Mouse (Mus musculus): ENCODE measurements around the gene Blcap. TPM values are rescaled to one million over a fixed set of nuclear protein-coding genes. Genes with fewer than 3 reads are reported as not detected.

Blcap gene
- polyA plus RNA-seq, 1 experiment from 2014 or later = 66.9 TPM

- WGBS = 89% methylated on average over 11 of the region's 11 CpGs
- peaks cover 54% of the 10 kb centered on the region for H3K4me1 ChIP-seq
- peaks cover 2% of the 10 kb centered on the region; the same call in 1 of the 2 replicates for H3K9me3 ChIP-seq (replicated peaks)
- H3K36me3 ChIP-seq = peaks cover 23% of the 10 kb centered on the region
- H3K4me3 ChIP-seq = peak overlapping the region; percentile 95
- no peaks in the 10 kb centered on the region for H3K27me3 ChIP-seq (ENCODE audit: low read depth, poor library complexity, severe bottlenecking)
- H3K27ac ChIP-seq = peak overlapping the region; percentile 98
- DNase-seq (ENCODE audit: low spot score) = no peak
These were observed 3.7 kb downstream of the Blcap start for GRCm38 (mm10) chr2:157567235-157567961.

- H3K36me3 ChIP-seq = peaks cover 33% of the 10 kb centered on the region
- peaks cover 62% of the 10 kb centered on the region for H3K4me1 ChIP-seq
- peak overlapping the region; percentile 98 for H3K27ac ChIP-seq
- peak; percentile 89 for DNase-seq (ENCODE audit: low spot score)
- peak overlapping the region; percentile 95 for H3K4me3 ChIP-seq
- H3K9me3 ChIP-seq (replicated peaks) = peaks cover 5% of the 10 kb centered on the region
- WGBS = under 1% methylated on average over 36 of the region's 36 CpGs
- H3K27me3 ChIP-seq (ENCODE audit: low read depth, poor library complexity, severe bottlenecking) = no peaks in the 10 kb centered on the region
These were observed 4.7 kb downstream of the Blcap start for GRCm38 (mm10) chr2:157566260-157566952.

- H3K4me3 ChIP-seq = peak overlapping the region; percentile 95
- peaks cover 11% of the 10 kb centered on the region for H3K9me3 ChIP-seq (replicated peaks)
- DNase-seq (ENCODE audit: low spot score) = no peak
- peak overlapping the region; percentile 98 for H3K27ac ChIP-seq
- H3K27me3 ChIP-seq (ENCODE audit: low read depth, poor library complexity, severe bottlenecking) = no peaks in the 10 kb centered on the region
- WGBS = under 1% methylated on average over 35 of the region's 35 CpGs
- peaks cover 58% of the 10 kb centered on the region for H3K4me1 ChIP-seq
- H3K36me3 ChIP-seq = peaks cover 38% of the 10 kb centered on the region
These were observed 5.2 kb downstream of the Blcap start for GRCm38 (mm10) chr2:157565898-157566259.

DNA sequence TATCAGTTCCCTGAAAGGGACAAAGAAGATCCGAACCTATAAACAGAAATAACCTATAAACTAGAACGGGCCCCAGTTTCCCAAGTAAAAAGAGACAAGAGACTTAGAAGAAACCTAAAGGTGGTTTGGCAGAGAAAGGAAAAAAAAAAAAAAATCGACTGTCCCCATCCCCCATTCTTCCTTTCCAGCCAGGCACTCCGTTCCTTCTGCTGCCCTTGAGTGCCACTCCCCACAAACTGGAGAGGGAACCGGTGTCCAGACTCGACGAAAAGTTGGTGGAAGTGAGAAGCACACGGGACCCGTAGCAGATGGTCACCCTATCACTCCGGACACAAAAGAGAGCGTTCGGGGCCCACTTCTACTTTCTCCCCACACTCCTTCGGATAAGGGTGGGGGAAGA, 5.6 kb downstream of the Blcap start:
- Histone ChIP-seq H3K4me1 (peaks cover 56% of the 10 kb centered on the region), H3K36me3 (peaks cover 40% of the 10 kb centered on the region), H3K4me3 (peak overlapping the region; percentile 95), H3K27ac (peak overlapping the region; percentile 98), H3K9me3 (replicated peaks) (peaks cover 11% of the 10 kb centered on the region), H3K27me3 (ENCODE audit: low read depth, poor library complexity, severe bottlenecking) (no peaks in the 10 kb centered on the region)
- DNase-seq (ENCODE audit: low spot score) = no peak
- 7% methylated on average over 13 of the region's 13 CpGs for WGBS

DNA sequence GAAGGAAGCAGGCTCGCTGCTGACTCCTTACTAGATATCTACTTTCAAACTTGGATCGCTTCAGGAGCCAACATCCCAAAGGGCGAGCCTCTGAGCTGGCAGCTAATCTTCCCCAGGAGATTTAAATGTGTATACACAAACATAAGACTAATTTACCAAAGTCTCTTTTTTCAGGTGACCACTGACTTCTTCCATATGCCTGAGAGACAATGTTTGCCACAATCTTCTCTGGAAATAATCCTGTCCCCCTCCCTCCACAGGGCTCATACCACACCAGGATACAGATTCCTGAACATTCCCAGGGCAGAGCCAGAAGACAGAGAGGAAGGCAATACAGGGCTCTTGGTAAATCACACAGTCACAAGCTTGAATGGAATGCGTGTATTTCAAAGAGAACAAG, 6.4 kb downstream of the Blcap start:
- WGBS = 84% methylated on average over 4 of the region's 4 CpGs
- no peak for DNase-seq (ENCODE audit: low spot score)
- Histone ChIP-seq H3K9me3 (replicated peaks) (peaks cover 17% of the 10 kb centered on the region), H3K4me1 (peaks cover 56% of the 10 kb centered on the region), H3K4me3 (peak overlapping the region; percentile 95), H3K27me3 (ENCODE audit: low read depth, poor library complexity, severe bottlenecking) (no peaks in the 10 kb centered on the region), H3K36me3 (peaks cover 47% of the 10 kb centered on the region), H3K27ac (0 out of 2 replicates have a peak overlapping the region, but pooled peaks have one; percentile 98)

GRCm38 (mm10) chr2:157563031-157563430, 8.0 kb downstream of the Blcap start:
- WGBS = 52% methylated on average over 2 of the region's 2 CpGs
- Histone ChIP-seq H3K4me3 (0 out of 2 replicates have a peak overlapping the region, but pooled peaks have one; percentile 2), H3K9me3 (replicated peaks) (peaks cover 33% of the 10 kb centered on the region), H3K4me1 (peaks cover 66% of the 10 kb centered on the region), H3K27ac (0 out of 2 replicates have a peak overlapping the region, but pooled peaks have one; percentile 4), H3K27me3 (ENCODE audit: low read depth, poor library complexity, severe bottlenecking) (no peaks in the 10 kb centered on the region), H3K36me3 (peaks cover 64% of the 10 kb centered on the region)
- peak; percentile 33 for DNase-seq (ENCODE audit: low spot score)

DNA sequence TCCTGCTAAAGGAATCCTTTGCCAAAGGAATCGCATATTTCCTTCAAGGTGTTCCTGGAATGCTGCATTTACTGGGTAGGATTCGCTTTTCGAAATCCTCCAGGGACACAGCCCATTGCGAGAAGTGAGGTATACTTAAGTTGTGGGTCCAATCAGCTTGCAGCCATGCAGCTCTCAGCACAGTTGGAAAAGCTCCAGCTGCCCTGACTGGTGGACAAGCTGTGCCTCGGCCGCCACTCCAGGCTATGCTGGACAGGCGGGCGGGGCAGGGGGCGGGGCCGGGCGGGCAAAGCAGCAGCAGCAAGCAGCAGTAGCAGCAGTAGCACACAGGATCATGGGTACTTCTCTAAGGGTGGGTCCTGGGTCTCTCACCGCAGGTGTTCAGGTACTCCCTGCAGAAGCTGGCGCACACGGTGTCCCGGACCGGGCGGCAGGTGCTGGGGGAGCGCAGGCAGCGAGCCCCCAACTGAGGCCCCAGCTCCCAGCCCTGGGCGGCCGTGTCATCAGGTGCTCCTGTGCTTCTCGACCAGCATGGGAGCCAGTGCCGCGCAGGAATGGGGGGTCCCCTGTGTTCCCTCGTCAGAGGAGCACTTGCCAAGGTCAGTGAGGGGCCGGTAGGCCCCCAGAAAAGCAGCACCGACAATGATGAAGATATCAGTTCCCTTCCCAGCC, 9.8 kb downstream of the Blcap start:
- 53% methylated on average over 27 of the region's 27 CpGs for WGBS
- Histone ChIP-seq H3K27ac (peak overlapping the region; percentile 77), H3K9me3 (replicated peaks) (peaks cover 34% of the 10 kb centered on the region), H3K4me1 (peaks cover 73% of the 10 kb centered on the region), H3K27me3 (ENCODE audit: low read depth, poor library complexity, severe bottlenecking) (no peaks in the 10 kb centered on the region), H3K4me3 (peak overlapping the region; percentile 67), H3K36me3 (peaks cover 82% of the 10 kb centered on the region)
- DNase-seq (ENCODE audit: low spot score) = peak; percentile 72

DNA sequence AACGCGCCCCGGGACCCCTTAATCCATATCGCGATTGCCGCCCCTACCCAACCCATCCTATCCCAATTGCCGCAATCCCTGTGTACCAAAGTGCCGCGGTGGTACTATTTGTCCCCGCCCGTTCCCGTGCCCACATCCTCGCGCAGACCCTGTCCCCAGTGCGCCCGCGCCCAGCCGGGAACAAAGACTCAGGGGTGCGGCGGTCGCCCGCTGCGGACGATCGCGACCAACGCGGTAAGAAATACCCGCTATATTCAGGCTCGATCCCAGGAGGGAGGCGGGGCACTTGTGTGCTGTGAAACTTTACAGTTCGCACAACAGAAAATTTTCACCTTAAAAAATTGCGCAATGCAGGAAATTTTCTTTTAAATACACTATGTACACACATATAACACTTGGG, 10.8 kb downstream of the Blcap start:
- DNase-seq (ENCODE audit: low spot score) = no peak
- peaks cover 90% of the 10 kb centered on the region for H3K36me3 ChIP-seq
- peaks cover 34% of the 10 kb centered on the region for H3K9me3 ChIP-seq (replicated peaks)

GRCm38 (mm10) chr2:157559858-157560257, 11.2 kb downstream of the Blcap start, which contains the start of gene Nnat:
Gene Nnat, plus strand, starts transcription at chr2:157560078.
- H3K9me3 ChIP-seq (replicated peaks) = peaks cover 34% of the 10 kb centered on the region
- 59% methylated on average over 27 of the region's 27 CpGs for WGBS
- H3K27ac ChIP-seq = peak within 1 kb of the TSS; percentile 92
- H3K36me3 ChIP-seq = peaks cover 90% of the 10 kb centered on the region
- H3K4me3 ChIP-seq = peak within 1 kb of the TSS; percentile 67
- peaks cover 78% of the 10 kb centered on the region for H3K4me1 ChIP-seq
- DNase-seq (ENCODE audit: low spot score) = peak; percentile 90
- no peaks in the 10 kb centered on the region for H3K27me3 ChIP-seq (ENCODE audit: low read depth, poor library complexity, severe bottlenecking)

More for the DNA sequence above, 10.8 kb downstream of the Blcap start:
- Histone ChIP-seq H3K27me3 (ENCODE audit: low read depth, poor library complexity, severe bottlenecking) (no peaks in the 10 kb centered on the region), H3K4me1 (peaks cover 81% of the 10 kb centered on the region), H3K27ac (peak overlapping the region; percentile 92), H3K4me3 (peak overlapping the region; percentile 67)
- 45% methylated on average over 33 of the region's 33 CpGs for WGBS

- H3K9me3 ChIP-seq (replicated peaks) = peaks cover 34% of the 10 kb centered on the region
- peaks cover 78% of the 10 kb centered on the region for H3K4me1 ChIP-seq
- H3K36me3 ChIP-seq = peaks cover 88% of the 10 kb centered on the region
- DNase-seq (ENCODE audit: low spot score) = peak; percentile 43
- peak overlapping the region; percentile 92 for H3K27ac ChIP-seq
- H3K4me3 ChIP-seq = peak overlapping the region; percentile 67
- 51% methylated on average over 19 of the region's 19 CpGs for WGBS
- no peaks in the 10 kb centered on the region for H3K27me3 ChIP-seq (ENCODE audit: low read depth, poor library complexity, severe bottlenecking)
These were observed 11.6 kb downstream of the Blcap start for GRCm38 (mm10) chr2:157559440-157559839.

DNA sequence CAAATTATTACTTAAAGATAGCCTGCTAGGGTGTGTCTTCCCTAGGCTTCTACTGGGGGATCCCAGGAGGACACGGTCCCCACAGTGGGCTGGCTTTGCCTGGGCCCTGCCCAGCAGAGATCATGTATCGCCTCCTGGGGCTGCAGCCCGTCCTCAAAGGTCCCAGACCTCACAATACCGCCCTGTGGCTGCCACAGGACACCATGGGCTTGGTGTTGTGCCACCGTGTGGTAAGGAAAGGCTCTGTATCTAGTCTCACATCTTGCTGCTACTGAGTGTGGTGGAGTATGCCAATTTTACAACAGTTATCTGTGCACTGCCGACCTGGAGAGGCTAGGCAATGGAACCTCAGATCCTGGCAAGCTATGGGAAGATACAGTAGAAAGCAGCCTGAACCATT, 12.6 kb downstream of the Blcap start:
- peak; percentile 35 for DNase-seq (ENCODE audit: low spot score)
- Histone ChIP-seq H3K9me3 (replicated peaks) (peaks cover 34% of the 10 kb centered on the region), H3K27ac (peak overlapping the region; percentile 42; the same call in 1 of the 2 replicates), H3K36me3 (peaks cover 79% of the 10 kb centered on the region), H3K27me3 (ENCODE audit: low read depth, poor library complexity, severe bottlenecking) (no peaks in the 10 kb centered on the region), H3K4me3 (peak overlapping the region; percentile 6; the same call in 1 of the 2 replicates), H3K4me1 (peaks cover 79% of the 10 kb centered on the region)
- WGBS = 45% methylated on average over 6 of the region's 6 CpGs

- no peak for DNase-seq (ENCODE audit: low spot score)
- Histone ChIP-seq H3K27me3 (ENCODE audit: low read depth, poor library complexity, severe bottlenecking) (no peaks in the 10 kb centered on the region), H3K9me3 (replicated peaks) (peaks cover 34% of the 10 kb centered on the region), H3K27ac (peak overlapping the region; percentile 42; the same call in 1 of the 2 replicates), H3K4me3 (no peak overlapping the region), H3K4me1 (peaks cover 79% of the 10 kb centered on the region), H3K36me3 (peaks cover 74% of the 10 kb centered on the region)
- 77% methylated on average over 9 of the region's 9 CpGs for WGBS
These were observed 13.0 kb downstream of the Blcap start for GRCm38 (mm10) chr2:157558051-157558450.
